Mouse (Mus musculus): ENCODE results near the gene Trib2.

DNA sequence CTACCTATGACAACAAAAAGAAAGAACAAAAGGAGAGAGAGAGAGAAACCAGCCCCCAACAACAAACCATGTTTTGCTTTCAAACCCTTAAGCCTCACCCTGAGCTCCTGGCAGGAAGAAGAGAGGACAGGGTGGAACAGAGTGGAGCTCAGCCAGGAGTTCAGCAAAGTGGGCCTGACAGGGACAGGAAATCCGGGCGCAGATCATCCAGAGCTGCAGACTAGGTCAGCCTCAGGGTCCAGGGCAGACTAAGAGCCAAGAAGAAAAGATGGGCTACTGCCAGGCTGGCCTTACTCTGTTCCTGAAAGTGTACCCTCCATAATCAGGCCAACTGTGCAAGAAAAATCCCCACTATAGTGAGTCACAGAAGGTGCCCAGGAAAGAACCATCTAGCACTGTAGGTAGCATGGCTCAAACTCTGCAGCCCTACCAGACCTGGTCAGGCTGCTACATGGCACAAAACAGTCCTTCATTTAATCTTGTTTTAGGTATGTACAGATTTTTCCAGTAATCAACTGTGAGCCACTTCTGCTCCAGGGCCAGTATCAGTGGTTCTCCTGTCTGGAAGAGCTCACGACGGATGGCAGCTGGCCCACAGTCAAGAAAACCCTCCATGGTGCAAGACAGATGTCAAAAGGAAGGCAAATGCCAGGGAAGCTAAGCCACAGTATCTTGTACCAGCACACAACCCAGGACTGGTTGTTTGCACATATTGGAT, 16.4 kb downstream of the Trib2 start:
- TF ChIP-seq CHD2 (IDR thresholded peaks at IDR 0.05; ENCODE audit: low read depth, low read length), result no peak
- TF ChIP-seq ZNF384 (IDR thresholded peaks at IDR 0.05; ENCODE audit: low read depth, low read length), result no peak
- TF ChIP-seq MAFK (IDR thresholded peaks at IDR 0.05; ENCODE audit: insufficient read depth, low read depth, low read length), result no peak
- no peak for TF ChIP-seq HCFC1 (IDR thresholded peaks at IDR 0.05; ENCODE audit: borderline replicate concordance, insufficient read depth, low read length)

Measured in ES-E14 (cell line).